Mouse (Mus musculus): ENCODE results near the gene Pgs1.
A peak's percentile ranks its signal among the peaks of the same experiment; 100 is the strongest.

Pgs1 gene

DNA sequence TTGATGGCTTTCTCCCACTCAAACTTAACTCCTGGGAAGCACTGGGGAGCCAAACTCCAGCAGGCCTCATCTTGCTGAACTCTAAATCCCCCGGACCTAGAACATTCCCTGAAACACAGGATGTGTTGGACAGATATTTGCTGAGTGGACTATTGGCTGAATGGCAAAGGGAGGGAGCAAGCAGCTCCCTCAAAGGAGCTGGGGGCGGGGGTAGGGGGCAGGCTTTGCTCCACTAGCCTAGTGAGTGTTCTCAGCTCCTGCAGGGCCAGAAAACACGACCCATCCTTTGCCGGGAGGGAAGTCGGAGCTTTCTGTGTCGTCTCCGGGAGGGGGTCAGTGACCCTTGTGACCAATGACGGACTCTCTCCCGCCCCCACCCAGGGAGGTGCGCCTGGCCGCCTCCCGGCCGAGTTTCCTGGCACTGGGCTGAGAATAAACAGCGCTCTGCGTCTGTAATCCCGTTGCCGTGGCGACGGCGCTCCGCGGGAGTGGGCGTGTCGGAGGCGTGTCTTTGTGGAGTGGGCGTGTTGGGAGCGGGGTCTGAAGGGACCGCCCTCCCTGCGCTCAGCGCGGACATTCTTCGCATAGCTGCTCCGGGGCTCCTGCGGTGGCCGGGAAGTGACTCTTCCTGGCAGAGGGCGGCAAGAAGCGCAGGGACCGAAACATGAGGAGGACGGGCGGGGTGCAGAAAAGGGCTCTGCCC, 22.9 kb upstream of the Pgs1 start:
- DNase-seq: peak; percentile 100

DNA sequence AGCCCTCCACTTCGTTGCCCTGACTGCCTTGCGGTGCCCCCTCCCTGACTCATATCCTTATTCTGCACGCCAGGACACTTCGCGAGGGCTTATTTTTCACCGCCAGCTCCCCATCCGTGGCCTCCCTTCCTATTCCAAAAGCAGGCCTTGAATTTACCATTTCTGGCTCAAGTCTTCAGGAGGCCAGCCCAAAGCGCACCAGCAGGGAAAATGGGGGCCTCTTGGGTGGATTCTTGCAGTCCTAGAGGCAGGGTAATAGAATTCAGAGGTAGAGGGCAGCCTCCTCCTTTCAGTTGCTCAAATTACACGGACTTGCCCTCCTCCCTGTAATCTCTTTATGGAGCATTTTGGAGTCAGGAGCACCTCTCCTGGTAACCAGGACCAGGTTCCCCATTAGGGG, 22.2 kb upstream of the Pgs1 start:
- DNase-seq: no peak

GRCm38 (mm10) chr11:117964294-117964693, 21.8 kb upstream of the Pgs1 start:
- no peak for DNase-seq

- DNase-seq: no peak
Observed at GRCm38 (mm10) chr11:117965052-117965451, 21.0 kb upstream of the Pgs1 start.

DNA sequence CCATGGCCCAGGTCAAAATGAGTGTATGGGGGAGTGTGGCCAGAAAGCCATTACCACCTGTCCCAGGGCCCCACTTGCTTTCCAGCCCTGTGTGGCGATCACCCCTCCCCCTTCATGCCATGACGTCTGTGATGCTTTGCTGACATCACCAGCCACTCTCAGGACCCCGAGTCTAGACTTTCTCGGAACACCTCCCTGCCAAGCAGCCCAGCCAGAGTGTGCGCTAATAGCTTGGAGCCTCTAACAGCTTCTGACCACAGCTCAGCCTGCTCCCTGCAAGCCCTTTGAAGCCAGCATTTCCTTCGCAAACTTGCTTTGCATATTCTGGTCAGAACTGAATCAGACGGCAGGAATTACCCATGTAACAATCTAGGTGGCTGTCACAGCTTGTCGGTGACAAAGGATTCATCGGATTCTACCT, 20.5 kb upstream of the Pgs1 start:
- no peak for DNase-seq

GRCm38 (mm10) chr11:117966506-117967100, 19.5 kb upstream of the Pgs1 start:
- no peak for DNase-seq

GRCm38 (mm10) chr11:117967249-117968015, 18.7 kb upstream of the Pgs1 start:
- DNase-seq: no peak

DNA sequence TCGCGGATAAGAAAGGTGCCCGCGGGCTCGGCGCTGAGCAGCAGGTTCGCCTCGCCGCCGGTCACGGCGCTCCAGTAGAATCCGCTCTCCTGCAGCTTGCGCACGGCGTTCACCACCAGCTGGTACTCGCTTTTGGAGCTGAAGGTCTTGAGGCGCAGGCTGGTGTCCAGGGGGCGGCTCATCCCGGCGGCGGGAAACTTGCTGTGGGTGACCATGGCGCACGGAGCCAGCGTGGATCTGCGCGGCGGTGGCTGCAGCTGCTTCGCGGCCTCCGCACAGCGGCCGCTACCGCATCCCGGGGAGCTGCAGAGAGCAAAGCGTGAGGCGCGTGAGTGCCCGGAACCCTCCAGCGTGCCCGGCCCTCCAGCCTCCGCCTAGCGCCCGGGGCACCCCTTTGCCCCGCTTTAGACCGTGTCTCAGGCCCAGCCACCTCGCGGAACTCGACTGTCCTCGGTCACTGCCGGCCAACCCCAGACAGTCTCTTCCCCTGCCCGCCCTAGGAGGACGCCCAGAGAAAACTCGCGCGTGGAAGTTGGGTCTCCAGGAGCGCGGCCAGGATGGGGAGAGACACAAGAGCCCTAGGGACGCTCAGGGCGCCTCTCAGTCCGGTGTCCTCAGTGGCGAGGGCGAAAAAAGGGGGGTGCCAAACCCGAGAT, 17.9 kb upstream of the Pgs1 start:
- DNase-seq: peak; percentile 66

GRCm38 (mm10) chr11:117968716-117969099, 17.4 kb upstream of the Pgs1 start:
- no peak for DNase-seq

DNA sequence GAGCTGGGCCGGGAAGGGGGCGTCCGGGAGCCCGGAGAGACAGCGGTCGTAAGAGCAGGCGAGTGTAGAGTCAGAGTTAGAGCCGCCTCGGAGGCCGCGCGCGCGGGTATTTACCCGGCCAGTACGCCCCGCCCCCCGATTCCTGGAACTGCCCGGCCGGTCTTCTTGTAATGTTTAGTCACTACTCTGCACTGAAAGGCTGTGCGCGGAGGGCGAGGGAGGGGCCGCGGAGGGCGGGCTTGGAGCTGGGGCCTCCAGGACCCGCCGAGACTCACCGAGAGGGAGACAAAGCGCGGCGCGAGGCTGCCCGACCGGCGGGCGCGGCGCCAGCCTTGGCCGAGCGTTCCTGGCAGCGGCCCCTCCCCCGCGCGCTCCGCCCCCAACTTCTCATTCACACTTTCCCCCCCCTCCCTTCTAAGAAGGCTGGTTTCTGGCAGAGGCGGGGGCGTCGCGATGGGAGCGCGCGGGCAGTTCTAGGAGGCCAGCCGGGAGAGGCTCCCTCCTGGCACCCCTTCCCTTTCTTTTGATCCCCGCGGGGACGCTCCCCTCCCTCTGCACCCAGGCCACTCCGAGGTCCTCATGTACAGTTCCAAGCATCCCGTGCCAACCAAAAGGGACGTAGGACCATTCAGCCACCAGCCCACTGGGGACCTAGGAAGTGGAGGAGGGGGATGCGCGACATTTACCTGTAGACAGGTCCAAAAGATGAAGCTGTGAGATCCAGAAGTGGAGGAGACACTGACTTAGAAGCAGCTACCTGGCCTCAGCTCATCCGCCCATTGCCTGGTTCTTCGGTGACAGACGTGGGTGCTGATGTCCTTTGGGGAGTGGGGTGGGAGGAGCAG, 16.8 kb upstream of the Pgs1 start:
- peak; percentile 99 for DNase-seq

- DNase-seq: peak; percentile 98
Observed at GRCm38 (mm10) chr11:117969945-117970872, 15.9 kb upstream of the Pgs1 start, which contains the start of gene Socs3. Socs3 (minus strand) TSS chr11:117970047.

- DNase-seq: no peak
Observed at GRCm38 (mm10) chr11:117971100-117971499, 15.0 kb upstream of the Pgs1 start.

DNA sequence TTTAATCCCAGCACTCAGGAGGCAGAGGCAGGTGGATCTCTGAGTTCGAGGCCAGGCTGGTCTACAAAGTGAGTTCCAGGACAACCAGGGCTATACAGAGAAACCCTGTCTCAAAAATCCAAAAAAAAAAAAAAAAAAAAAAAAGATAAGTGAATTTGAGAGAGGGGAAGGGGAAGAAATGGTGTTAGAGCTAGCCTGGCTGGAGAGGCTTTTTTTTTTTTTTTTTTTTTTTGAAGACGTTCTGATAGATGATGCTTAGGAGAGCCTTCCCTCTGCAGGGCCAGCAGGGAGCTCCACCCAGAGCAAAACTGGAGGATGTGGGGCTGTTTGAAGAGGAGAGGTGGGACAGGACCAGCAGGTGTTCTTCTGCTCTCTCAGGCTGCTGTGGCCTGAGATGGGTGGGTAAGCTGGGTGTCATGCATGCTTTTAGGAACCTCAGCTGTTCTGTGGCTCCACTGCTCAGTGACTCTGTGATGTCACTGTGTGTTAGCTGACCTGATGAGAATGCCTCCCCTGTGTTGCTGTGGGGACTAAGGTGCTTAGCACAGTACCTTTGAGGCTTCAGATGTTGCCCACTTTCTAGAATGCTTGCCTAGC, 14.3 kb upstream of the Pgs1 start:
- DNase-seq: no peak

GRCm38 (mm10) chr11:117972656-117973558, 13.2 kb upstream of the Pgs1 start:
- DNase-seq: no peak

DNA sequence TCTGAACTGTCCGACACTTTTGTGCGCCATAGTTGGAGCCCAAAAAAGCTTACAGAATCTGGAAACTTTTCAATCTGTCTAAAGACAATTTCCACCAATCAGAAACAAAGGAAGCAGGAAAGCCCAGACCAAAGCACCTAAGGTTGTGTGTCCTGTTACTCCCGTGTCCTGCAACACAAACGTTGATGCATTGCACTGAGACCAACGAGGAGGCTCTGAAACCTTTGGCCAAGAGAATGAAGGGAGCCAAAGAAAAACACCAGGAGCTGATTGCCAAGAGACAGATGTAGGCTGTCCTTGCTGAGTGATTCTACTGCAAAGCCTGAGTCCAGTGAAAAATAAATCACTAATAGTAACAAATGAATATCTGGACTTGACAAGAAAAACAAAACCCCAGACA, 12.5 kb upstream of the Pgs1 start:
- no peak for DNase-seq

GRCm38 (mm10) chr11:117974327-117975125, 11.6 kb upstream of the Pgs1 start:
- DNase-seq: peak; percentile 29

- DNase-seq: peak; percentile 61
Observed at GRCm38 (mm10) chr11:117975211-117975967, 10.7 kb upstream of the Pgs1 start.

DNA sequence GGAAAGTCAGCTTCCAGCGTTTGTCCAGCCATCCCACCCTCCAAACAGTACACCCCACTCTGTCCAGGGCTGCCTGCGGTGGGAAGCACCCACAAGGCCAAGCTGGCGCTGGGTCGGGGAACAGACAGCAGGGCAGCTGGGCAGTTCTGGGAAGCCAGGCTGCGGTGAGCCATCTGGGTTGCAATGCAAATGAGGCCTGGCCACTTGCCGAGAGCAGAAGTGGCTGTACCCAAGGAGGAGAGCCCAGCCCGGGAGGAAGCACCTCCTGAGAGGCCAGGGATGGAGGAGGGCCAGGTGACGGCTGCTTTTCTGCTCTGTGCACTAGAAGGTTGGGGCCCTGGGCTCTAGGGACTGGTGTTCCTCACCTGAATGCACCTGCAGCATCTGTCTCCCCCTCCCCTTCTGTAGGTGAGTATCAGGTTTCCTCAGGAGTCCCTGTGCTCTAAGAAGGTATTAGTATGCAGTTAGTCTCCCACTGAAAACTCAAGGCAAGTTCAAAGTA, 10.0 kb upstream of the Pgs1 start:
- peak; percentile 69 for DNase-seq
